In the genomic region with DNA sequence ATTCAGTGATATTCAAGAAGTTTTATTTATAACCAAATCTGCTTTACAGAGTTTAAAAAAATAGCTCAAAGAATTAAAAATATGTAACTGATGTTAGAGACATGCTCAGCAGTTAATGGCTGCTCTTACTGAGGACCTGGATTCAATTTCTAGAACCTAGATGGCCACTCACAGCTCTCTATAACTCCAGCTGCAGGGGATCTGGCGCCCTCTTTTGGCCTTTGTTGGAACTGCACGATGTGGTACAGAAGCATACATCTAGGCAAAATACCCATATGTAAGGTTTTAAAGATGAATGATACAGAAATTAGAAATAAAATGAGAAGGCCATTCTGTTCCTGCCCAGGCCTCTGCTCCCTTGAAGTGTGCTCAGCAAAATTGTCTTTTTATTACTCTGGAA, we compare ENCODE assay signal across 8 mouse cellular contexts.
DNase-seq lines count a peak whose midpoint lies in the region; ATAC-seq and TF ChIP-seq lines count a peak whose summit lies in the region.
"Had no signal": no experiment of that assay in that cellular context is flagged by ENCODE, and none has a peak within 500 bp of the region (broad histone marks: within the 10 kb centered on the region; RNA-seq: fewer than 3 reads in every experiment).

No protein-coding gene starts in this region.

- intact Hi-C loops in gastrocnemius, postnatal 14 days (cut with DNase I; ENCODE audit: low total_unique reads) = no loop called here

- no peaks in the 10 kb centered on the region for H3K36me3 ChIP-seq in ES-E14 (ENCODE audit: control insufficient read depth, insufficient read depth, low read length, poor library complexity, severe bottlenecking)
- H3K36me3 ChIP-seq in limb, embryonic 13.5 days = no peaks in the 10 kb centered on the region
- H3K36me3 ChIP-seq: heart, embryonic 13.5 days had no signal

- H3K27ac ChIP-seq in ES-E14 (ENCODE audit: insufficient read depth, low read depth, low read length, poor library complexity, severe bottlenecking) = no peak overlapping the region
- no peak overlapping the region for H3K27ac ChIP-seq in limb, embryonic 13.5 days
- H3K27ac ChIP-seq: heart, embryonic 13.5 days had no signal

- H3K4me2 ChIP-seq in limb, embryonic 13.5 days (replicated peaks) = no peak overlapping the region
- H3K4me2 ChIP-seq: heart, embryonic 13.5 days had no signal

- no peaks in the 10 kb centered on the region for H3K9me3 ChIP-seq in ES-E14 (ENCODE audit: control insufficient read depth, insufficient read depth, low read depth, low read length)
- H3K9me3 ChIP-seq in limb, embryonic 13.5 days = no peaks in the 10 kb centered on the region
- H3K9me3 ChIP-seq: heart, embryonic 13.5 days had no signal

- in situ Hi-C loops in ES-E14 (cut with MboI; ENCODE audit: low sequenced_read_pairs in 2 of 2, unreplicated experiment in 2 of 2) = loop anchor here in 1 of 2 experiments (25.0 kb wide), 1 partner anchor 742 kb away; no protein-coding TSS in a partner anchor

- 0% methylated on average over 2 of the region's 2 CpGs for WGBS in limb, embryonic 13.5 days

- H3K4me1 ChIP-seq in ES-E14 (ENCODE audit: control insufficient read depth in 2 of 2, insufficient read depth in 2 of 2, low read length in 2 of 2, poor library complexity in 1 of 2) = no peaks in the 10 kb centered on the region
- H3K4me1 ChIP-seq in limb, embryonic 13.5 days = no peaks in the 10 kb centered on the region
- H3K4me1 ChIP-seq: heart, embryonic 13.5 days had no signal

- H3K4me3 ChIP-seq in ES-E14 (ENCODE audit: insufficient read depth in 1 of 2, low read depth in 1 of 2, low read length in 2 of 2, poor library complexity in 1 of 2, severe bottlenecking in 1 of 2) = no peak overlapping the region
- no peak overlapping the region for H3K4me3 ChIP-seq in limb, embryonic 13.5 days
- H3K4me3 ChIP-seq: heart, embryonic 13.5 days had no signal

- no peak overlapping the region for H3K9ac ChIP-seq in ES-E14 (ENCODE audit: insufficient read depth, low read depth, low read length, poor library complexity, severe bottlenecking)
- H3K9ac ChIP-seq in limb, embryonic 13.5 days = no peak overlapping the region
- H3K9ac ChIP-seq: heart, embryonic 13.5 days had no signal

- DNase-seq in layer of hippocampus, adult 11-12 months (ENCODE audit: low spot score) = peak; percentile 26
- no peak for DNase-seq in layer of hippocampus, adult 9-11 months
- DNase-seq in ES-E14 (ENCODE audit: low read depth, low spot score) = peak; percentile 77
- DNase-seq in adrenal gland, postnatal 14 days = peak; percentile 71
- peak; percentile 22 for DNase-seq in gastrocnemius, postnatal 14 days
- DNase-seq in retina, postnatal 7 days (ENCODE audit: low read depth, low spot score) = peak; percentile 13

- ATAC-seq in limb, embryonic 13.5 days (ENCODE audit: low FRiP score, low read depth) = 0 out of 2 replicates have a peak, but pooled peaks have one; percentile 32

- H3K27me3 ChIP-seq in limb, embryonic 13.5 days = no peaks in the 10 kb centered on the region
- H3K27me3 ChIP-seq: heart, embryonic 13.5 days had no signal

TF ChIP-seq in ES-E14, 5 proteins besides CTCF, POLR2A, EP300 and RAD21:
- no peak for TF ChIP-seq MAFK (IDR thresholded peaks at IDR 0.05; ENCODE audit: insufficient read depth, low read depth, low read length)
- TF ChIP-seq ZC3H11A (IDR thresholded peaks at IDR 0.05; ENCODE audit: borderline replicate concordance, low read depth, low read length) = 0 out of 2 replicates have a peak, but pooled peaks have one; percentile 57
